Mouse (Mus musculus): ENCODE measurements around the gene Ankrd52. TPM values are rescaled to one million over a fixed set of nuclear protein-coding genes. Genes with fewer than 3 reads are reported as not detected.

Ankrd52 gene
- total and polyA plus RNA-seq, 3 experiments: 4.3 to 51.0 (median 15.3) TPM

GRCm38 (mm10) chr10:128408591-128409535 lies 31.9 kb downstream of the Ankrd52 start:
- dilution Hi-C loops (cut with MboI; ENCODE audit: extremely low pct_ligation_motif_present, extremely low pct_unique_long_range_greater_than_20kb, low sequenced_read_pairs): no loop called here
- Histone ChIP-seq H3K36me3 (replicated peaks in 1 of 2; ENCODE audit: control insufficient read depth in 1 of 2, insufficient read depth in 1 of 2, low read length in 1 of 2) (peaks cover 19 to 41% of the 10 kb centered on the region in 2 experiments), H3K4me3 (replicated peaks in 1 of 3; ENCODE audit: low read depth in 2 of 3, low read length in 2 of 3, poor library complexity in 1 of 3) (peak overlapping the region; percentile 64 to 92 (median 90)), H3K27ac (ENCODE audit: insufficient read depth, low read depth) (no peak overlapping the region), H3K4me1 (ENCODE audit: control insufficient read depth in 1 of 2, insufficient read depth in 2 of 2) (peaks cover 8 to 28% of the 10 kb centered on the region in 2 experiments; a peak in 3 of 4 replicates), H3K79me2 (replicated peaks; ENCODE audit: control insufficient read depth, extremely low read depth, insufficient read depth, poor library complexity, severe bottlenecking) (peaks cover 13% of the 10 kb centered on the region), H3K9ac (ENCODE audit: insufficient read depth, low read depth) (peak overlapping the region; percentile 84), H3K9me3 (replicated peaks; ENCODE audit: low read length) (no peaks in the 10 kb centered on the region), H3K27me3 (replicated peaks) (no peaks in the 10 kb centered on the region), H3K4me2 (ENCODE audit: insufficient read depth, low read depth, poor library complexity, severe bottlenecking) (peak overlapping the region; percentile 3; the same call in 1 of the 2 replicates)
- DNase-seq (ENCODE audit: extremely low read depth): peak; percentile 40
- TF ChIP-seq POLR2A (IDR thresholded peaks at IDR 0.05; ENCODE audit: low read depth, low read length) (peak; percentile 53), NRF1 (IDR thresholded peaks at IDR 0.05; ENCODE audit: low read depth, low read length) (peak; percentile 77), POLR2AphosphoS2 (IDR thresholded peaks at IDR 0.05; ENCODE audit: low read depth, low read length) (peak; percentile 8; the same call in 1 of the 2 replicates), IRF4 (IDR thresholded peaks at IDR 0.05; ENCODE audit: low read depth, low read length) (no peak), USF1 (IDR thresholded peaks at IDR 0.05; ENCODE audit: low read depth, low read length) (no peak), MXI1 (IDR thresholded peaks at IDR 0.05; ENCODE audit: low read depth, low read length) (peak; percentile 94), MYC (IDR thresholded peaks at IDR 0.05; ENCODE audit: low read depth, low read length) (peak; percentile 62), SIN3A (IDR thresholded peaks at IDR 0.05; ENCODE audit: low read length) (peak; percentile 89)
- in situ Hi-C loops (cut with MboI; ENCODE audit: low pct_ligation_motif_present, low pct_unique_long_range_greater_than_20kb, low sequenced_read_pairs): no loop called here

- Histone ChIP-seq H3K9ac (ENCODE audit: insufficient read depth, low read depth) (peak overlapping the region; percentile 84), H3K79me2 (replicated peaks; ENCODE audit: control insufficient read depth, extremely low read depth, insufficient read depth, poor library complexity, severe bottlenecking) (peaks cover 20% of the 10 kb centered on the region), H3K4me2 (ENCODE audit: insufficient read depth, low read depth, poor library complexity, severe bottlenecking) (peak overlapping the region; percentile 87), H3K27ac (ENCODE audit: insufficient read depth, low read depth) (peak overlapping the region; percentile 43), H3K9me3 (replicated peaks; ENCODE audit: low read length) (no peaks in the 10 kb centered on the region), H3K4me3 (replicated peaks in 1 of 3; ENCODE audit: low read depth in 2 of 3, low read length in 2 of 3, poor library complexity in 1 of 3) (peak overlapping the region; percentile 71 to 92 (median 92)), H3K27me3 (replicated peaks) (no peaks in the 10 kb centered on the region), H3K36me3 (replicated peaks in 1 of 2; ENCODE audit: control insufficient read depth in 1 of 2, insufficient read depth in 1 of 2, low read length in 1 of 2) (peaks cover 17 to 46% of the 10 kb centered on the region in 2 experiments), H3K4me1 (ENCODE audit: control insufficient read depth in 1 of 2, insufficient read depth in 2 of 2) (peaks cover 8 to 29% of the 10 kb centered on the region in 2 experiments; a peak in 3 of 4 replicates)
- dilution Hi-C loops (cut with MboI; ENCODE audit: extremely low pct_ligation_motif_present, extremely low pct_unique_long_range_greater_than_20kb, low sequenced_read_pairs) (no loop called here), in situ Hi-C loops (cut with MboI; ENCODE audit: low pct_ligation_motif_present, low pct_unique_long_range_greater_than_20kb, low sequenced_read_pairs) (no loop called here)
- DNase-seq (ENCODE audit: extremely low read depth): peak; percentile 98
- TF ChIP-seq MYC (IDR thresholded peaks at IDR 0.05; ENCODE audit: low read depth, low read length): peak; percentile 63; the same call in 1 of the 2 replicates
- TF ChIP-seq UBTF (IDR thresholded peaks at IDR 0.05; ENCODE audit: low read depth, low read length): no peak
- peak; percentile 51; the same call in 1 of the 2 replicates for TF ChIP-seq ZMIZ1 (IDR thresholded peaks at IDR 0.05; ENCODE audit: low read depth, low read length)
- 0 out of 2 replicates have a peak, but pooled peaks have one; percentile 23 for TF ChIP-seq ETS1 (conservative IDR thresholded peaks at IDR 0.05; ENCODE audit: low read depth, low read length)
- no peak for TF ChIP-seq MAFK (IDR thresholded peaks at IDR 0.05; ENCODE audit: insufficient replicate concordance, low read length)
- peak; percentile 82 for TF ChIP-seq ZNF384 (IDR thresholded peaks at IDR 0.05; ENCODE audit: low read depth, low read length)
- TF ChIP-seq MXI1 (IDR thresholded peaks at IDR 0.05; ENCODE audit: low read depth, low read length): peak; percentile 45; the same call in 1 of the 2 replicates
- TF ChIP-seq GABPA (IDR thresholded peaks at IDR 0.05; ENCODE audit: insufficient replicate concordance, low read depth, low read length): no peak; the same call in 1 of the 2 replicates
- TF ChIP-seq IRF4 (IDR thresholded peaks at IDR 0.05; ENCODE audit: low read depth, low read length): 0 out of 2 replicates have a peak, but pooled peaks have one; percentile 59
- peak; percentile 63; the same call in 1 of the 2 replicates for TF ChIP-seq MAX (IDR thresholded peaks at IDR 0.05; ENCODE audit: low read length)
- TF ChIP-seq EP300 (IDR thresholded peaks at IDR 0.05; ENCODE audit: low read length): no peak
- TF ChIP-seq NRF1 (IDR thresholded peaks at IDR 0.05; ENCODE audit: low read depth, low read length): no peak
- no peak for TF ChIP-seq ZKSCAN1 (IDR thresholded peaks at IDR 0.05; ENCODE audit: borderline replicate concordance, low read depth, low read length)
- TF ChIP-seq KAT2A (IDR thresholded peaks at IDR 0.05; ENCODE audit: insufficient replicate concordance, low read length): peak; percentile 79; the same call in 1 of the 2 replicates
- TF ChIP-seq HCFC1 (IDR thresholded peaks at IDR 0.05; ENCODE audit: low read depth, low read length): peak; percentile 81
- peak; percentile 58 to 70 for TF ChIP-seq CTCF (conservative IDR thresholded peaks at IDR 0.05 in 1 of 2, IDR thresholded peaks at IDR 0.05 in 1 of 2; ENCODE audit: low read depth in 2 of 2, low read length in 2 of 2)
- peak; percentile 97 for TF ChIP-seq MAZ (IDR thresholded peaks at IDR 0.05; ENCODE audit: low read depth, low read length)
- peak; percentile 85; the same call in 1 of the 2 replicates for TF ChIP-seq E2F4 (IDR thresholded peaks at IDR 0.05; ENCODE audit: insufficient replicate concordance, low read depth, low read length)
- peak; percentile 88 for TF ChIP-seq CHD2 (IDR thresholded peaks at IDR 0.05; ENCODE audit: low read length)
- no peak for TF ChIP-seq ZC3H11A (IDR thresholded peaks at IDR 0.05; ENCODE audit: low read depth, low read length)
- TF ChIP-seq ELF1 (IDR thresholded peaks at IDR 0.05; ENCODE audit: low read depth, low read length): peak; percentile 95
- TF ChIP-seq JUN (IDR thresholded peaks at IDR 0.05; ENCODE audit: insufficient read depth, low read depth, low read length): no peak
Observed at GRCm38 (mm10) chr10:128409692-128410559, 33.0 kb downstream of the Ankrd52 start.
